Mouse (Mus musculus) embryonic facial prominence, embryonic 13.5 days (tissue): ENCODE data around the gene Sapcd2. TPM values are rescaled to one million over a fixed set of nuclear protein-coding genes. Genes with fewer than 3 reads are reported as not detected.

Experiments used
- ATAC-seq: fragments of 200-750 bp; cut with Nextera tagmentation; 2 replicates; pipeline ENCODE4 v1.8.0; 2017; ENCODE audit warnings: low read depth; ENCODE audit not compliant: insufficient number of reproducible peaks, insufficient read depth, low FRiP score, low TSS enrichment
- H3K27ac ChIP-seq: fragments of 300-500 bp; sonication (generic); 2 replicates; pipeline ENCODE4 v1.5.1; 2015; ENCODE audit warnings: moderate library complexity, mild to moderate bottlenecking, inconsistent platforms
- H3K27me3 ChIP-seq: fragments of 300-500 bp; sonication (generic); 2 replicates; pipeline ENCODE4 v1.6.1; 2015; ENCODE audit warnings: mild to moderate bottlenecking, inconsistent platforms
- H3K36me3 ChIP-seq: fragments of 300-500 bp; sonication (generic); 2 replicates; pipeline ENCODE4 v1.6.1; 2015; ENCODE audit warnings: mild to moderate bottlenecking, inconsistent platforms
- H3K4me1 ChIP-seq: fragments of 300-500 bp; sonication (generic); 2 replicates; pipeline ENCODE4 v1.6.1; 2015; ENCODE audit warnings: inconsistent platforms
- H3K4me2 ChIP-seq: fragments of 300-500 bp; sonication (generic); 2 replicates; pipeline ENCODE4 v1.6.1; 2015; ENCODE audit warnings: moderate library complexity, mild to moderate bottlenecking, inconsistent platforms
- H3K4me3 ChIP-seq: fragments of 300-500 bp; sonication (generic); 2 replicates; pipeline ENCODE4 v1.5.1; 2015; ENCODE audit warnings: mild to moderate bottlenecking, inconsistent platforms
- H3K9ac ChIP-seq: fragments of 300-500 bp; sonication (generic); 2 replicates; pipeline ENCODE4 v1.6.1; 2015; ENCODE audit warnings: mild to moderate bottlenecking, inconsistent platforms
- H3K9me3 ChIP-seq: fragments of 300-500 bp; sonication (generic); 2 replicates; pipeline ENCODE4 v1.6.1; 2016; ENCODE audit warnings: inconsistent platforms
- WGBS: fragments of 180-500 bp; shearing (Covaris S2); methylation state at CpG from one replicate; pipeline ENCODE4 v1.1.7; 2015; ENCODE audit warnings: mixed read lengths; 5-methylcytosine and 5-hydroxymethylcytosine counted together
- polyA plus RNA-seq: library from polyadenylated mRNA; unstranded; fragments of >200 nt; fragmentation: Nextera tagmentation; extraction: Ambion mirVana; gene quantifications from 2 replicates; pipeline ENCODE4 v1.2.1, GENCODE M21; 2015

The Sapcd2 gene
- polyA plus RNA-seq, 1 experiment from 2014 or later, result 47.9 TPM

DNA sequence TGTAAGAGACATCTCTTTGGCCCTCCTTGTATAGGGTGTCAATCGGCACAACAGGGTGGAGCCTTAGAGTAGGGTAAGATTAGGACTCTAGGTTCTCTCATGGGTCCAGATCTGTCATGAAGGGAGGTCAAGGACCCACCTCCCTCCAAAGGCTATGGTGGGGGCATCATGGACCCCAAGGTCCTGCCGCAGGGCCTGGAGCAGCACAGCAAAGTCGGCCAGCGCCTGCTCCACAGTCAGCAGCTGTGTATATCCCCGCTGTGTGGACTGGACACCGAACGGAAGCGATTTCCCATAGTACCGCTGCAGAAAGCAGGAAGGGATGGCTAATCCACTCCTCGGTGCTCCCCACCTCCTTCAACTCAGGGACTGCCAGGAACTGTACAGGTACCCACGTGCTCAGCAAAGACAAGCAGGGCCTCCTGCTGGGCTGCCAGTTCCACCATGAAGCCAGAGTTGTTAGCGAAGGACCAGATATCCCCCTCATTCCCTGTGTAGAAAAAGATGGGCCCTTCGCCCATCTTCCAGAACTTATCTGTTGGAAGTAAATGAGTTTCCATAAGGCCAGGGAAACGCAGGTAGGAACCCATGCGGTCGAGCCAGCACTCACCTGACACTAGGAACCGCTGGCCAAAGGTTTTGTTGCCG is 16.6 kb upstream of the Sapcd2 start:
- no peak overlapping the region for H3K27ac ChIP-seq
- peak; percentile 23; the same call in 1 of the 2 replicates for ATAC-seq
- H3K4me3 ChIP-seq, result peak overlapping the region; percentile 62
- peaks cover 37% of the 10 kb centered on the region for H3K36me3 ChIP-seq
- no peaks in the 10 kb centered on the region for H3K27me3 ChIP-seq
- H3K9ac ChIP-seq, result peak overlapping the region; percentile 76
- no peaks in the 10 kb centered on the region for H3K9me3 ChIP-seq
- H3K4me2 ChIP-seq, result peak overlapping the region; percentile 91
- whole genome bisulfite sequencing, result 36% methylated on average over 18 of the region's 18 CpGs
- peaks cover 26% of the 10 kb centered on the region for H3K4me1 ChIP-seq

DNA sequence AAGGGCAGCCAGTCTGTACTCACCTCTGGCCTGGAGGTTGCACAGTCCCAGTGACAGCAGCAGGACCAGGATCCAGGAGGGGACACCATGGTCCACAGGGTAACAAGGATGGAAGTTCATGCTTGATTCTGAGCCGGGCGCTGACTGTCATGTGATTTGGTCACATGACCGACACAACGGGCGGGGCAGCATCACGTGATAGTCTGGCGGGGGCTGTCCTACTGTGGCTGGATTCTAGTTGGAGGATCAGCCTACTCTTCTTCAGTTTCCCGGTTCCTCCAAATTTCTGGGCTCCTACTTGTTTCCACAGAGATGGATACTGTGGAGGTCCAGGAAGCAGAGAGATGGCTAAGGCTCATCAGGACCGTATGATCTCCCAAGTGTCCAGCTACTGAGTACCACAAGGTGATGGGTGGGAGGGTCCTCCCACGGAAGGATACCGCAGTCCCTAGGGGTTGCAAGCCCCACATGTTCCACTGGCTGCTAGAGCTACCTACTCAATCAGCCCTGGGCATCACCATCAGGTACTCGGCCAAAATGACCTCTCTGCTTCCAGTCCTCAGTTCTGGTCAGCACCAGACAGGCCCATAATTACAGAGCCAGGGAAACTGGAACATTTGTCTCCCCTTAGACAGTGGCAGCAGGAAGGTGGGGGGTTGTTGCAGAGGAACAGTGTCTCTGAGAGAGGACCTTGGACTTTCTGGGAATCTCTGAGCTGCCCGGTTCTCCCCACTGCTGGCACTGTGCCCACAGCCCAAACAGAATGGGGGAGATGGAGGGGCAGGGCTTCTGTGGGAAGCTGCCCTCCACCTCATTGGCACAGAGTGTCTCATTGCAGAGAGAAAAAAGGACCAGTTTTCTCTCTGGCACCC is 15.7 kb upstream of the Sapcd2 start, which contains the start of gene Dpp7:
TSS of gene Dpp7 (minus strand) at position 152 of the 872 bp plus-strand sequence.
- peak within 1 kb of the TSS; percentile 91 for H3K4me2 ChIP-seq
- WGBS, result 5% methylated on average over 13 of the region's 13 CpGs
- peaks cover 26% of the 10 kb centered on the region for H3K4me1 ChIP-seq
- peak within 1 kb of the TSS; percentile 62 for H3K4me3 ChIP-seq
- no peaks in the 10 kb centered on the region for H3K9me3 ChIP-seq
- H3K9ac ChIP-seq, result peak within 1 kb of the TSS; percentile 76
- peak; percentile 62; the same call in 1 of the 2 replicates for ATAC-seq
- H3K27me3 ChIP-seq, result no peaks in the 10 kb centered on the region
- H3K36me3 ChIP-seq, result peaks cover 28% of the 10 kb centered on the region
- no peak within 1 kb of the TSS for H3K27ac ChIP-seq

DNA sequence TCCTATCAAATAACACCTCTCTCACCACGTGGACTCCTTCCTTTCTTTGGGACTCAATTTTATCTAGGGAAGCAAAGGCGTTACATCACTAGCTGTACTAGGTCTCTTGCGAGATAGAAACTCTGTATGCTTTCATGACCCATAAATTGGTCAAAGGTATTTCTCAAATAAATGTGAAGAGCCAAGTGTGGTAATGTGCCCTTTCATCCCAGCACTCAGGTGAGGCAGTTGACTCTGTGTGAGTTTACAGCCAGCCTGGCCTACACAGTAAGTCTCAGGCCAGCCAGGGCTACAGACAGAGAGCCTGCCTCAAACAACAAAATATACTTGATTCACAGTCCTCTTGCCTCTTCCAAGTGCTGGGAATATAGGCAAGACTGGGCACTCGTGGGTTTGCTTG is 12.3 kb upstream of the Sapcd2 start:
- Histone ChIP-seq H3K36me3 (peaks cover 2% of the 10 kb centered on the region), H3K9me3 (no peaks in the 10 kb centered on the region), H3K27ac (no peak overlapping the region), H3K9ac (no peak overlapping the region), H3K27me3 (peaks cover 22% of the 10 kb centered on the region), H3K4me2 (no peak overlapping the region), H3K4me3 (no peak overlapping the region), H3K4me1 (peaks cover 24% of the 10 kb centered on the region)
- WGBS, result 82% methylated on average over 4 of the region's 4 CpGs
- no peak for ATAC-seq

GRCm38 (mm10) chr2:25363478-25364178 is 8.5 kb upstream of the Sapcd2 start:
- no peaks in the 10 kb centered on the region; the same call in none of the 2 replicates for H3K36me3 ChIP-seq
- WGBS, result 51% methylated on average over 13 of the region's 13 CpGs
- no peak for ATAC-seq

GRCm38 (mm10) chr2:25364313-25364712 is 7.8 kb upstream of the Sapcd2 start:
- Histone ChIP-seq H3K4me3 (peak overlapping the region; percentile 66), H3K27ac (no peak overlapping the region), H3K4me2 (peak overlapping the region; percentile 96), H3K36me3 (no peaks in the 10 kb centered on the region; the same call in none of the 2 replicates), H3K9me3 (no peaks in the 10 kb centered on the region), H3K27me3 (peaks cover 36% of the 10 kb centered on the region), H3K9ac (peak overlapping the region; percentile 83; the same call in 1 of the 2 replicates), H3K4me1 (no peaks in the 10 kb centered on the region)
- no peak for ATAC-seq
- WGBS, result 84% methylated on average over 4 of the region's 4 CpGs

More at GRCm38 (mm10) chr2:25363478-25364178, 8.5 kb upstream of the Sapcd2 start:
- H3K4me2 ChIP-seq, result no peak overlapping the region
- H3K27me3 ChIP-seq, result peaks cover 36% of the 10 kb centered on the region
- no peak overlapping the region for H3K4me3 ChIP-seq
- no peaks in the 10 kb centered on the region for H3K9me3 ChIP-seq
- no peak overlapping the region for H3K9ac ChIP-seq
- H3K27ac ChIP-seq, result no peak overlapping the region
- no peaks in the 10 kb centered on the region for H3K4me1 ChIP-seq

- WGBS, result 28% methylated on average over 9 of the region's 9 CpGs
- Histone ChIP-seq H3K4me1 (no peaks in the 10 kb centered on the region), H3K36me3 (no peaks in the 10 kb centered on the region; the same call in none of the 2 replicates), H3K9me3 (no peaks in the 10 kb centered on the region), H3K27ac (no peak overlapping the region), H3K4me2 (peak overlapping the region; percentile 96), H3K27me3 (peaks cover 36% of the 10 kb centered on the region), H3K9ac (peak overlapping the region; percentile 83), H3K4me3 (peak overlapping the region; percentile 66)
- ATAC-seq, result no peak
These were observed 7.4 kb upstream of the Sapcd2 start for GRCm38 (mm10) chr2:25364761-25365090.

DNA sequence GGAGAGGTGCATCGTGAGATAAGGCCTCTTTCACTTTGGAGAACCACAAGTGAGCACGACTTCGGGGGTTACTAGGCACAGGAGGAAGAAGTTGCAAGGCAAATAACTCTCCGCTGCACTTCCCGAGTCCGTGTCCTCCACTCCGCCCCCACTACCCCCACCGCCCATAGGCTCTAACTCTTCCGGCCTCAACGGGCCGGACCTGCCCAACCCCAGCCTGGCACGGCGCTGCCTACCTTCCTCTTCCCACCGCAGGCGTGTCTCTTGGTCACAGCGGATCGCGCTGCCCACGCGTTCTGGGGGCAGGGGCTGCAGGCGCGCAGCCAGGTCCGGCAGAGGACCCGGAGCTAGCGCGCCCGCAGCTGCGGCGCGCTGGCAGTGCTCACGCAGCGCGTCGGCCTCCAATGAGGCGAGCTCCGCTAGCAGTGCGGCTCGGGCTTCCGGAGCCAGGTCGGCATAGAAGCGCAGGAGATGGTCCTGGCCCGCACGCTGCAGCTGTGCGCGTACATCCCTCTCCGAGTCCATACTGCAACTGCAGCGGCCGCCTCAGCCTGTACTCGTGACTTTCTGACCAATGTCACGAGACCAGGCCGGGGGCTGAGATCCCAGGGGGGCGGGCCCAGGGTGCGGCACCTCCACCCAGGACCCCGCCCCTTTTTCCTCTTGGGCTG is 6.9 kb upstream of the Sapcd2 start, which contains the start of gene Uap1l1:
TSS of gene Uap1l1 (minus strand) at position 592 of the 671 bp plus-strand sequence.
- peak; percentile 77 for ATAC-seq
- Histone ChIP-seq H3K4me1 (no peaks in the 10 kb centered on the region), H3K36me3 (no peaks in the 10 kb centered on the region; the same call in 1 of the 2 replicates), H3K27me3 (peaks cover 36% of the 10 kb centered on the region), H3K9me3 (no peaks in the 10 kb centered on the region), H3K9ac (peak within 1 kb of the TSS; percentile 83), H3K4me3 (peak within 1 kb of the TSS; percentile 66), H3K27ac (no peak within 1 kb of the TSS), H3K4me2 (peak within 1 kb of the TSS; percentile 96)
- WGBS, result under 1% methylated on average over 54 of the region's 54 CpGs

- H3K9me3 ChIP-seq, result no peaks in the 10 kb centered on the region
- 79% methylated on average over 3 of the region's 3 CpGs for WGBS
- H3K27ac ChIP-seq, result no peak overlapping the region
- ATAC-seq, result no peak
- H3K36me3 ChIP-seq, result peaks cover 4% of the 10 kb centered on the region
- peaks cover 29% of the 10 kb centered on the region for H3K4me1 ChIP-seq
- H3K27me3 ChIP-seq, result peaks cover 13% of the 10 kb centered on the region
- H3K9ac ChIP-seq, result no peak overlapping the region
- no peak overlapping the region for H3K4me3 ChIP-seq
- no peak overlapping the region for H3K4me2 ChIP-seq
These were observed 2.1 kb upstream of the Sapcd2 start for GRCm38 (mm10) chr2:25369996-25370395.

DNA sequence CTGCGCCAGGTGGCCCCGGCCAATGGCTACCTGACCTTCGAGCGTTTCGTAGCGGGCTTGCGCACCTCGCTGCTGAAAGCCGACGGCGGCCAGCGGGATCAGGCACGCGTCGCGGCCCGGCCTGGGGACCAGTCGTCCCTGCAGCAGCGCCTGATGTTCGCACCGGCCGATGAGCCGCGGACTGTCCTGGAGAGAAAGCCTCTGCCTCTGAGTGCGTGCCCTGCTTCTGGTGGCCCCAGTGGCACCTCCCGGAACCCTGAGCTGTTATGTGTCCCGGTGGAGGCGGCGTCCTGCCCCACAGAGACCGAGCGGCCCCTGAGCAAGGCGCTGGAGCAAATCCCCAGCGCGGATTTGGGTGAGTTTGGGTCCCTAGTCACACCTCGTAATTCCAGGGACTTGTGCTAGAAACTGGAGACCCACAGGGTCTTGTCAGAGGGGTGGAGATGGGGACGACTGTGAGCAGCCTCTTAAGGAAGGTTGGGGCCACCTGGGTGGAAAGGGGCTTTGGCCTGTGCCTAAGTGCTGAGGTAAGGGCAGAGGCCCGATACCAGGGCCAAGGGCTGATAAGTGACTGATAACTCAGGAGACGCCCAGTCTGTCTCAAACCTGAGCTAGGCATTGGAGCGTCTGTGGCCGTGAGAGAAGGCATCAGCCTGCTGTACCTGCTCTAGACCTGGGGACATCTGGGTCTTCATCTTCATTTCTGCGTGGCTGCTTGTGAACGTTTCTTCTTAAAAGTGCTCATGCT is 697 bp downstream of the Sapcd2 start:
- 1% methylated on average over 42 of the region's 42 CpGs for WGBS
- H3K4me2 ChIP-seq, result peak overlapping the region; percentile 98

DNA sequence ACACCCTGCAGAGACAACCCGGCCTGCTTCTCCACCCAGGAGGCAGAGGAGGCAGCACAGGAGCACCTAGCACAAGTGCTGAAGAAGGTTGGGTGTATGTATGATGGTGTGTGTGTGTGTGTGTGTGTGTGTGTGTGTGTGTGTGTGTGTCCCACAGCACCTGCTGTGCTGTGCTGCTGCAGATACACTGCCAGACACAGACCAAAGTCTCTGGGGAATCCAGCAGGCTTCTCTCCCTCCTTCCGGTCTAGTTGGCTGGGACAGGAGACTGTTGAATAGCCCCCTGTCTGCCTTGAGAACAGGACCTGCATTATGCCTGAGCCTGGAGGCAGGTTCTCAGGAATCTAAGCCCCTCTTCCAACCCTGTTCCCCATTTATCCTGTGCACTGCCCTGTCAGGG is 1.3 kb downstream of the Sapcd2 start:
- H3K27ac ChIP-seq, result no peak overlapping the region
- no peak for ATAC-seq

More for the DNA sequence above, 697 bp downstream of the Sapcd2 start:
- Histone ChIP-seq H3K27ac (0 out of 2 replicates have a peak overlapping the region, but pooled peaks have one; percentile 28), H3K4me1 (peaks cover 29% of the 10 kb centered on the region), H3K9ac (peak overlapping the region; percentile 76), H3K36me3 (peaks cover 29% of the 10 kb centered on the region), H3K4me3 (peak overlapping the region; percentile 75), H3K9me3 (no peaks in the 10 kb centered on the region), H3K27me3 (no peaks in the 10 kb centered on the region; the same call in 1 of the 2 replicates)
- no peak for ATAC-seq

More for the DNA sequence above, 1.3 kb downstream of the Sapcd2 start:
- no peaks in the 10 kb centered on the region; the same call in 1 of the 2 replicates for H3K27me3 ChIP-seq
- H3K9me3 ChIP-seq, result no peaks in the 10 kb centered on the region
- H3K9ac ChIP-seq, result peak overlapping the region; percentile 76
- H3K36me3 ChIP-seq, result peaks cover 36% of the 10 kb centered on the region
- WGBS, result 31% methylated on average over 2 of the region's 2 CpGs
- peaks cover 29% of the 10 kb centered on the region for H3K4me1 ChIP-seq
- peak overlapping the region; percentile 75 for H3K4me3 ChIP-seq
- H3K4me2 ChIP-seq, result peak overlapping the region; percentile 98
